Mouse (Mus musculus): Measurements from ENCODE around the gene Rere. TPM values are rescaled to one million over a fixed set of nuclear protein-coding genes. Genes with fewer than 3 reads are reported as not detected.

Gene Rere
- polyA plus RNA-seq, 1 experiment from 2014 or later: 57.2 TPM

DNA sequence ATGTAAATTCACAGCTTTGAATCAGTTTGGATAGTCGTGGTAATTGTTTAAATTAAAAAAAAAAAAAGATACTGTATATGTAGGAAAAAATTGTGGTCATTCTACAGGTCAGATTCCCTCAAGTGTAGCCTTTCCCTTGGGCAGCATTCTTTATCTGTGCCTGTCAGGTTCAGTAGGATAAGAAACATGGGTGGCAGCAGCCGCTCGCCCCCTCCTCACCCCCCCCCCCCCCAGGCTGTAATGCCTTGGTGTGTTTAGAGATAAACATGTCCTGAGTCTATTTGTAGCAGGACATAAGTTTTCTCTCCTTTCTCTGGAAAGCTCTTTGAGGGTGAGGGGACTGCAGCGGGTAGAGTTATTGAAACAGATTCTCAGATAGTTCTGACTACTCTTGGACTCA lies 147.3 kb downstream of the Rere start:
- Histone ChIP-seq H3K36me3 (peaks cover 8% of the 10 kb centered on the region; the same call in 1 of the 2 replicates), H3K4me1 (peaks cover 33% of the 10 kb centered on the region), H3K27ac (no peak overlapping the region), H3K9me3 (no peaks in the 10 kb centered on the region), H3K27me3 (replicated peaks) (no peaks in the 10 kb centered on the region), H3K9ac (no peak overlapping the region), H3K4me3 (no peak overlapping the region), H3K4me2 (replicated peaks) (no peak overlapping the region)
- ATAC-seq (ENCODE audit: low FRiP score, low read depth): no peak
- WGBS: 84% methylated on average over 4 of the region's 4 CpGs

DNA sequence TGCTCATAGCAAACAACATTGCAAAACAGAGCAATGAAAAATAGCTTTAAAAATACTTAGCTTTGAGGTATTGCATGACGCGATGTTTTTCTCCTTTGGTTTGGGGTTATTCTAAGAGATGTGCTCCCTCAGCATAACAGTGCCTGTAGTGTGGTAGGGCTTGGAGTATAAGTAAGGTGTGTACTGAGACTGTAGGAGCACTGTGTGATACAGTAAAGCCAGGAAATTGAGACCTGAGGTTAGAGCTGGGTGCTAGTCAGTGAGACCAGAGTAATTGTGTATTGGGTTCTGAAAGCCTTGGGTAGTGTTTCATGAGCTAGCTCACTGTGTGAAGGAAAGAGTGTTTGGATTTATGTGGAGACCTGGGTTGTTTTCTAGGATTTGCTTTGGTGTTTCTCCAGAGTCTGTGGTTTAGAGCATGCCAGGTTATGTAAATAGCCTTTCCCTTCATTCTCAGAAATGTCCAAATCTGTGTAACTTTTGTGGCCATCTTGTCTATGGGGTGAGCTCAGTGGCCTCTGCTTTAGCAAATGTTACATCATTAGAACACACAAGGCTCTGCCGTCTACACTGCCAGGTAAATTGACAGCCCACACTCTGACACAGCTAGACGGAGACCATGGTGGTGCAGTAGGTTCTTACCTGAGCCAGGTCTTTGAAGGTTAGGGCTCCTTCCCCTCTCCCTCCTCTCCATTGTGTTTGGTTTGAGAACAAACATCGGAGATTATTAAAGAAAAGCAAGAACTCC lies 152.6 kb downstream of the Rere start:
- no peaks in the 10 kb centered on the region for H3K9me3 ChIP-seq
- H3K27ac ChIP-seq: no peak overlapping the region
- no peak overlapping the region for H3K4me3 ChIP-seq
- peaks cover 7% of the 10 kb centered on the region; the same call in 1 of the 2 replicates for H3K36me3 ChIP-seq
- 95% methylated on average over 5 of the region's 5 CpGs for WGBS
- ATAC-seq (ENCODE audit: low FRiP score, low read depth): no peak
- H3K27me3 ChIP-seq (replicated peaks): no peaks in the 10 kb centered on the region
- peaks cover 8% of the 10 kb centered on the region; the same call in 1 of the 2 replicates for H3K4me1 ChIP-seq
- no peak overlapping the region for H3K9ac ChIP-seq
- H3K4me2 ChIP-seq (replicated peaks): no peak overlapping the region

DNA sequence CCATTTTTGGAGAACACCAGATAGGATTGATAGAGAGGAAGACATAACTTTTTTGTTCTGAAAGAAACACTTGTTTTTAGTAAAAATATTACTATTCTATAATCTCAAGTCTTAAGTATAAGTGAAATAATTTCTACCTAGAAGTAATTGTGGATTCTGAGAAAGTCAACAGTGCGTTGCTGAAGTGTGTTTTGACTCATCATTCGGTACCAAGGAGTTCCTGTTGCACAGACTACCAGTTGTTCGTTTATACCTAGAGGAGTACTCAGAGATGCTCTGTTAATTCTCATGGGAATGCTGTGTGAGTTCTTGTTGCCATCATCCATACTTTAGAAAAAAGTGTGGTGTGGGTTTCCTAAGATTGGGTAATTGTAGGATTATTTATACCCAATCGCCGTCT lies 154.1 kb downstream of the Rere start:
- no peak overlapping the region for H3K4me2 ChIP-seq (replicated peaks)
- H3K4me3 ChIP-seq: no peak overlapping the region
- H3K9ac ChIP-seq: no peak overlapping the region
- H3K36me3 ChIP-seq: peaks cover 7% of the 10 kb centered on the region; the same call in 1 of the 2 replicates
- no peaks in the 10 kb centered on the region for H3K27me3 ChIP-seq (replicated peaks)
- no peak for ATAC-seq (ENCODE audit: low FRiP score, low read depth)
- H3K4me1 ChIP-seq: peaks cover 10% of the 10 kb centered on the region
- WGBS: 95% methylated on average over 5 of the region's 5 CpGs
- H3K27ac ChIP-seq: no peak overlapping the region
- no peaks in the 10 kb centered on the region for H3K9me3 ChIP-seq

DNA sequence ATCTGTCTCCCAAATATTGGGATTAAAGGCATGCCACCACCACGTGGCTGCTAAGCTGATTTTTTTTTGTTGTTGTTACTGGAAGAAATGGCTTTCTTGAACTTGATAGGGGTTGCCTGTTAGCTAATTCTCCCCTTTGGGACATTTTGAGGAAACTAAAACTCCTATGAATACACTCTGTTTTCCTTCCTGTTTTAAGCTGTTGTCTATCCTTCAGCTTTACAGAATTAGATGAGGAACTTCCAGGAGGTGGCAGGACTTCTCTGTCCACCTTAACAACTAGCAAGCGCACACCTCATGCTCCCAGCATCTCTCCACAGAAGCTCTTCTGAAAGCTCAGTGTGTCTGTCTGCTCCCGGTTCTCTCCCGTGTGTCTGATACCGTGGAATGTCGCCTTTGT lies 157.2 kb downstream of the Rere start:
- Histone ChIP-seq H3K9ac (no peak overlapping the region), H3K36me3 (0 out of 2 replicates have a peak, but pooled peaks cover 4% of the 10 kb centered on the region), H3K9me3 (no peaks in the 10 kb centered on the region), H3K4me3 (no peak overlapping the region), H3K4me1 (peaks cover 21% of the 10 kb centered on the region), H3K4me2 (replicated peaks) (no peak overlapping the region), H3K27ac (no peak overlapping the region), H3K27me3 (replicated peaks) (no peaks in the 10 kb centered on the region)
- no peak for ATAC-seq (ENCODE audit: low FRiP score, low read depth)
- 92% methylated on average over 6 of the region's 6 CpGs for WGBS

DNA sequence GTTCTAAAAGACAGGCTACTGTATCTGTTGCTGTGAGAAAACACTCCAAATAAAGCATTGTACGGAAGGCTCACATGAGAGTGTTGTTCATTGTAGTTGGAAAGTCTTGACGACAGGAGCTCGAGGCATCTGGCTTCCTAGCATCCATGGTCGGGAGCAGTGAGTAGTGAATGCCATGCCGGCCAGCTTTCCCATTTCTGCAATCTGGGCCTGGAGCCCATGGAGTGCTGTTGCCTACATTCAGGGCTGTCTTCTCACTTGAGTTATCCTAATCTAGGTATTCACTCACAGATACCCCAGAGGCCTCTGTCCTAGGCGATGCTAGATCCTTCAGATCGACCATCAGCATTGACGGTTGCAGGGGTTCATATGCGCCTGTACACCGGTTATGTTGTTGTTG lies 160.5 kb downstream of the Rere start:
- Histone ChIP-seq H3K9ac (no peak overlapping the region), H3K27me3 (replicated peaks) (no peaks in the 10 kb centered on the region), H3K4me3 (no peak overlapping the region), H3K4me1 (peaks cover 41% of the 10 kb centered on the region), H3K27ac (0 out of 2 replicates have a peak overlapping the region, but pooled peaks have one; percentile 32), H3K36me3 (0 out of 2 replicates have a peak, but pooled peaks cover 4% of the 10 kb centered on the region), H3K4me2 (replicated peaks) (no peak overlapping the region), H3K9me3 (no peaks in the 10 kb centered on the region)
- no peak for ATAC-seq (ENCODE audit: low FRiP score, low read depth)
- 80% methylated on average over 10 of the region's 10 CpGs for WGBS

DNA sequence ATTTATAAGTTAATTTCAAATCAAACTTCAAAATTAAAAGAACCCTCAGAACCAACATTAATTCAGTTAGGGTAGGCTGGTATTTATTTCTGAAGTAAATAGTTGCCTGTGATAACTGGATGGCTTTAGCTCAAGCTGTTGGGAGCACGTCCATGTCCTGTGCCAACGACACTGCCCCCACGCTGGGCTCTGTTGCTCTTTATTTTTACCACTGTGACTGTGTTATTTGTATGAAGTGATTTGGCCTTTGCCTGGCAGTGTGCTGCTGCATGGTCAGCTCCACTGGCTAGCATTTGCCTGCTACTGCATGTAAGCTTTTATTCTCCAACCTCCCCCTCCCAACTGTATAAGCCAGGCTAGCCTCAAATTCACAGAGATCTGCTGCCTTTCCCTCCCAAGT lies 162.6 kb downstream of the Rere start:
- 88% methylated on average over 3 of the region's 3 CpGs for WGBS
- H3K4me1 ChIP-seq: peaks cover 42% of the 10 kb centered on the region
- H3K27ac ChIP-seq: no peak overlapping the region

DNA sequence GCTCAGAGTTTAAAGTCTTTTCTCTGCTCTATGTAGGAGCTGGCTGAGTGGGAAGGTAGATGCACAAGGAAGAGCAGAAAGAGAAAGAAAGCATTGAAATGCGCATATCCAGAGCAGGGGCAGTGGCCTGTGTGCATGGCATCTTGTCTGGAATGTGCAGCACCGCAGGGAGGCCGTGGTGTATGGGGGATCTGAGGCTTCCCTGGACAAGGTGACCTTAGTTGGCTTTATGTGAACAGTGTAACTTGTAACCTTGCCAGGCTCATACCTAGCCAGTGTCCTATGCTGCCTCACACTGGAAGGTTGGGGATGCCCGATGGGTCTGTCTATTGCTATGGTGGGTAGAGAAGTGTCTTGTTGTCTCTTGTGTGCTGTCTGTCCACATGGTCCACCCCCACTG lies 165.2 kb downstream of the Rere start:
- Histone ChIP-seq H3K4me2 (replicated peaks) (no peak overlapping the region), H3K4me3 (no peak overlapping the region), H3K4me1 (peaks cover 41% of the 10 kb centered on the region), H3K9ac (no peak overlapping the region), H3K27me3 (replicated peaks) (no peaks in the 10 kb centered on the region), H3K9me3 (no peaks in the 10 kb centered on the region), H3K36me3 (no peaks in the 10 kb centered on the region), H3K27ac (no peak overlapping the region)
- WGBS: 61% methylated on average over 4 of the region's 4 CpGs
- ATAC-seq (ENCODE audit: low FRiP score, low read depth): no peak

More for the DNA sequence above, 162.6 kb downstream of the Rere start:
- Histone ChIP-seq H3K36me3 (0 out of 2 replicates have a peak, but pooled peaks cover 4% of the 10 kb centered on the region), H3K9ac (no peak overlapping the region), H3K4me3 (no peak overlapping the region), H3K4me2 (replicated peaks) (no peak overlapping the region), H3K9me3 (no peaks in the 10 kb centered on the region), H3K27me3 (replicated peaks) (no peaks in the 10 kb centered on the region)
- ATAC-seq (ENCODE audit: low FRiP score, low read depth): no peak

DNA sequence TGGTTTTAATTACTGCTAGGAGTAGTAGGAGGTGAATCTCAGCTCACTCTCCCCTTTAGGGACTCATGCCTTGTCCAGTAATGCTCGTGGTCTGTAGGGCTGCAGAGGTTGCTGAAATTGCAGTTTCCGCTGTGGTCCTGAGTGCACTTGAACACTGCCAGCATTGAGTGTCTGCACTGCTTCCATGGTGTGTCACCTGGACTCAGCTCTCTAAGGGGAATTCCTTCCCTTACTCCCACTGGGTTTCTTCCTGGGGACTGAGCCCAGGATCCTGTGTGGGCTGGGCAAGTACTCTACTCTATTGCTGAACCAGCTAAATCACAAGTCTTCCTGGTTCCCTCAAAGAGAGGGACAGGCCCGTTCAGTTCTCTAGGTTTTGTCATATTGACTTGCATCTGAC lies 166.1 kb downstream of the Rere start:
- peaks cover 43% of the 10 kb centered on the region for H3K4me1 ChIP-seq
- H3K36me3 ChIP-seq: no peaks in the 10 kb centered on the region
- WGBS: 91% methylated on average over 3 of the region's 3 CpGs
- no peak overlapping the region for H3K4me3 ChIP-seq
- no peak for ATAC-seq (ENCODE audit: low FRiP score, low read depth)
- H3K4me2 ChIP-seq (replicated peaks): no peak overlapping the region
- H3K9me3 ChIP-seq: no peaks in the 10 kb centered on the region
- H3K27me3 ChIP-seq (replicated peaks): no peaks in the 10 kb centered on the region
- H3K9ac ChIP-seq: no peak overlapping the region
- no peak overlapping the region for H3K27ac ChIP-seq

DNA sequence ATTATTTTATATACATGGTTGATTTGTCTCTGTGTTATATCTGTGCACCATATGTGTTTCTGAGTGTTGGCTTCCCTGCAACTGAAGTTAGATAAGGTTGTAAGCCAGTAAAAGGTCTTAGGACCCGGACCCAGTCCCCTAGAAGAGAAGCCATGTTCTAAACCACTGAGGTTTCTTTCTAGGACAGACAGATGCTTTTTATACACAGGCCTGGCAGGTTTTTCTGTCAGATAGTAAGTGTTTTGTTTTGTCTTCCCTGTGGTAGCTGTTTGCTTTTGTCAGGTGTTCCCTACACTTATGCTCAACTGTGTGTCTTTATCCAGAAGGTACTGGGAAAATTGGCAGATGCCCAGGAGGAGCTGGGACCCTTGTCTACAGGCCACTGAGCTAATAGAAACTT lies 167.0 kb downstream of the Rere start:
- H3K4me1 ChIP-seq: peaks cover 41% of the 10 kb centered on the region
- ATAC-seq (ENCODE audit: low FRiP score, low read depth): no peak
- H3K36me3 ChIP-seq: no peaks in the 10 kb centered on the region
- no peak overlapping the region for H3K4me2 ChIP-seq (replicated peaks)
- H3K9ac ChIP-seq: no peak overlapping the region
- H3K4me3 ChIP-seq: no peak overlapping the region
- H3K9me3 ChIP-seq: no peaks in the 10 kb centered on the region
- 92% methylated on average over 1 of the region's 1 CpGs for WGBS
- H3K27ac ChIP-seq: no peak overlapping the region
- H3K27me3 ChIP-seq (replicated peaks): no peaks in the 10 kb centered on the region

DNA sequence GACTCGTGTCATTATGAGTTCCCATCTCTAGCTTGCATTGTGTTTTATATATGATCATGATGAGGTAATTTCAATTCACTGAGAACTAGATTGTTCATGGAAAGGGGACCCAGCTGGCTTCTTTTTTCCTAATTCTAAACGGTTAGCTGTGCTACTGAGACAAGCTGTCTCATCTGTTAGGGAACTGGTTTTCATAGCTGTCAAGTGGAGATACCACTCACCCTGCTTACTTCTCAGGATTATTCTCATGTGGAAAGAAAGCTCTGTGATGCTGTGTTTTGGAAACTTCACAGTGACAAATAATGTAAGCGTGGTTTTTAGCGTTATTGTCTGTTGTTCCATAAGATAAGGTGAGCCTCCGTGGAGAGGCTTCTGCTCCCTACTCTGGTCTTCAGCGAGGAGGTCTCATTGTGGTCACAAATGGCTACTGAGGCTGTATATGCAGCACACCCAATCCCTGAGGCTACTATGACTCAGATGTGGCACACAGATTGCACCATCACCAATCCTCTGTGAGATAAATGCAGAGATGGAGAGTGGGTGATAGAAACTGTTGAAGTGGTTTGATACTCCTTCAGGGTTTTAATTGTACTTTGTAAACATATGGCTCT lies 168.7 kb downstream of the Rere start:
- H3K27ac ChIP-seq: no peak overlapping the region

DNA sequence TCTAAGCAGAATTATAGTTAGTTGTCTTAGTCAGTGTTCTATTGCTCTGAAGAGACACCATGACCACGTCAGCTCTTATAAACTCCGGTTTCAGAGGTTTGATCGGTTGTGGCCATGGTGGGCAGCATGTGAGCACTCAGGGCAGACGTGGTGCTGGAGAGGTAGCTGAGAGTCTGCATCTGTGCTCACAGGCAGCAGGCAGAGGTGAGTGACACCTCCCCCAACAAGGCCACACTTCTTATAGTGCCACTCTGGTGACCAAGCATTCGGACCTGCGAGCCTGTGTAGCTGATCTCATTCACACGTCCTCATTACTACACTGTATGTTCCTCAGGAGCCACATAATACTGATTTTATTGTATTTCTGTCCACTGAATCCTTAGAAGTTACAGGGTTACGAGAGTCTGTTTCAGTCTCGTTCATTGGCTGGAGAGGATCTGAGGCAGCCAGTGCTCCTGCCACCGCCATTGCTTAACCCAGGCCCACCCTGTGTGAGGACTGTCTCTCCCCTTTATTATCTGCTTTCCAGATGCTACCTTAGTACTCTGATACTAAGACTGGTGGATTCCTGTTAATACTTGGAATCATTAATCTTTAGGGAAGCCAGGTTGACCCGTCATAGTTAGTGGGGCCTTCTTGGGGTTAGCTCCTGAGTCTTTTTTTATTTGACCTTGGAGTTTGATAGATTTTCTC lies 170.9 kb downstream of the Rere start:
- no peak for ATAC-seq (ENCODE audit: low FRiP score, low read depth)
- 76% methylated on average over 11 of the region's 11 CpGs for WGBS
- H3K27me3 ChIP-seq (replicated peaks): no peaks in the 10 kb centered on the region
- H3K27ac ChIP-seq: no peak overlapping the region
- no peak overlapping the region for H3K9ac ChIP-seq
- H3K36me3 ChIP-seq: no peaks in the 10 kb centered on the region
- no peaks in the 10 kb centered on the region for H3K9me3 ChIP-seq
- H3K4me2 ChIP-seq (replicated peaks): no peak overlapping the region
- no peak overlapping the region for H3K4me3 ChIP-seq
- H3K4me1 ChIP-seq: peaks cover 37% of the 10 kb centered on the region

More for the DNA sequence above, 168.7 kb downstream of the Rere start:
- Histone ChIP-seq H3K9ac (no peak overlapping the region), H3K4me1 (peaks cover 41% of the 10 kb centered on the region), H3K9me3 (no peaks in the 10 kb centered on the region), H3K36me3 (no peaks in the 10 kb centered on the region), H3K4me2 (replicated peaks) (no peak overlapping the region), H3K4me3 (no peak overlapping the region), H3K27me3 (replicated peaks) (no peaks in the 10 kb centered on the region)
- WGBS: 76% methylated on average over 6 of the region's 6 CpGs
- ATAC-seq (ENCODE audit: low FRiP score, low read depth): no peak

DNA sequence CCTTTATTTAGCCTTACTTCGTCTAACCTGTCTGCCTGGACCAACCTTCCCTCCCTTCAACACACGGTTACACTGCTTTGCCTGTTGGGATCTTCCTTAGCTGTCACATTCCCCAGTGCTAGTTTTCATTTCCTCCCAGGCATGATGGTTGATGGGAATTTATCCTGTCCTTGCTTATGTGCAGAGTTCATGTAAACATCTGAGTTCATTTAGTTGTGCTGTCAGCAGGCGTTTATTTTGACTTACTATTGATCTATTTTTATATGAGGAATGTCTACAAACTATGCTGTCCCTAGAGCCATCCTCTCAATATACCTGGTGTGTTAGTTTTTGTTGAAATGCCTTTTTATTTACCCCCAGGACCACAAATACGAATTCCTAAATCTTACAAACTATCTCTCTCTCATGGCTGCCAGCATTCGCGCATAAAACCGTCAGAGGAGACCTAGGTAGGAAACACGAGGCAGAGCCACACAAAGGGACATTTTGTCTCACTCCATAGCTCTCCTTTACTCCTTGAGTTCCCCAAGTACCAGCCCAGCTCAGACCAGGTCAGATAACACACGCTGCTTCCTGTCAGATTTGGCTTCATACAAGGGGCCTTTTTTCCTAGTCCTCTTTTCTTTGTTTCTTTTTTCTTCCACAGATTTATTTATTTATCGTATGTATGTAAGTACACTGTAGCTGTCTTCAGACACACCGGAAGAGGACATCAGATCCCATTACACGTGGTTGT lies 173.3 kb downstream of the Rere start:
- H3K9me3 ChIP-seq: no peaks in the 10 kb centered on the region
- no peaks in the 10 kb centered on the region for H3K27me3 ChIP-seq (replicated peaks)
- peaks cover 36% of the 10 kb centered on the region for H3K4me1 ChIP-seq
- WGBS: 74% methylated on average over 12 of the region's 12 CpGs
- H3K36me3 ChIP-seq: no peaks in the 10 kb centered on the region
- no peak overlapping the region for H3K4me2 ChIP-seq (replicated peaks)
- no peak overlapping the region for H3K4me3 ChIP-seq
- ATAC-seq (ENCODE audit: low FRiP score, low read depth): no peak
- no peak overlapping the region for H3K9ac ChIP-seq
- no peak overlapping the region for H3K27ac ChIP-seq

Measured in neural tube, embryonic 12.5 days (tissue).